Mouse (Mus musculus) thymus, postnatal 14 days (tissue): Measurements from ENCODE around the gene Strip2.

Source experiments
- DNase-seq: peaks from one replicate; pipeline ENCODE4 v3.0.0; 2021

Gene Strip2

DNA sequence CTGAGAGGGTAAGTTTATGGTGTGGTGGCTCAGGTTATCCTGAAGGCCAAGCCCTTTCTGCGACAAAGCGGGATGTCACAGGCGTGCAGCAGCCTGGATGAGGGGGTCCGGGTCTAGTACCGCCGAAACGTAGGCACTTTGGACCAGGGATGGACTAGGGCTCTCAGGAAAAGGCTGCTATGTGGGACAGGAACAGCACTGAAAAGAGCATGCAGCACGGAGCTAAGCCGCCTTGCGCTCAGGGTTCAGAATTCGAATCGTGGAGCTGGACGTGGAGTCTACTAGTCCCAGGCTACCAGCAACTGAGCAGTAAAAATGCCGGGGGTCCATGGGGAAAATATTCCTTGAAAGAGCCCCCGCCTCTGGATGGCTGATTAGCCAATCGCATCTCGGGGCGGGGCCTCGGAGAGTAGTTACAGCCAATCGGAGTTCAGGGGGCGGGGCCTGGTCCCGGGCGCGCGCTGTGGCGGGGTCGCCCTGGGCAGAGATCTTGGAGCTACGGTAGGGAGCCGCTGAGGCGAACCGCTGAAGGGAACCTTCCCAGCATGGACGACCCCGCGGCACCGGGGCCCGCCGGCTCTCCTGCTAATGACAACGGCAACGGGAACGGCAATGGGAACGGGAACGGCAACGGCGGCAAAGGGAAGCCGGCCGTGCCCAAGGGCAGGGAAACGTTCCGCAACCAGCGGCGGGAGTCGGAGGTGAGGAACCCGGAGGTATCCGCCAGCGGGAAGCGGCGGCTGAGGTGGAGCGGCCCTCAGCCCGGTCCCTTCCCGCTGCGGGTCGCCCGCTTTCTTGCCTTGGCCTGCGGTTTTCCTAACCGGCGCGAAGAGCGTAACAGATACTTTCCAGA lies at the start of gene Strip2:
Strip2 (plus strand) TSS at position 483 of the 853 bp plus-strand sequence.
- DNase-seq, result peak; percentile 95

DNA sequence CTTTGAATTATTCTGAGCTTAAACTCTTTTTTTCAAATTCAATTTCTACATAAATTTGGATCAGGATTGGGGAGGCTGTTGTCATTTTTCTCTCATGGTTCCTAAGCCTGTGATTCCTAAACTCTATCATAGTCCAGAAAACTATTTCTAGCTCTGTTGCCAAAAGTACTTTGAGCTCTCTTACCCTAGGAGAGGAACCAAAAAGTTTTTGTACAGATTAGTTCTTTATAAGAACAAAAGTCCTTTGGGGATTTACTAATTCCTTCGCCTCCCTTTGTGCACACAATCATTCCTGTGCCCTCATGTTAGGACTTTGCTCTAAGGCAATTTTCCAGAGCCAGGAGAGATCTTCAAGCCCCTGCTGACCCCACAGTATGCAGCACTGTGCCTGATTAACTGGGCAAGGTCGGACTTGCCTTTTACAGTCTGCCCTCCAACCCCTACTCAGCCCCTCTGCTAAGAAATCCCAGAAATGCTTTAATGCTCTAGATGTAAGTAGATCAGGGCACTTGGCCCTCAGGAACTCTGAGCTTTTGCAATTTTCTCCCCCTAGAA lies 48.4 kb upstream of the Strip2 start:
- no peak for DNase-seq

GRCm38 (mm10) chr6:29873654-29874053 lies 43.2 kb upstream of the Strip2 start:
- DNase-seq, result no peak

DNA sequence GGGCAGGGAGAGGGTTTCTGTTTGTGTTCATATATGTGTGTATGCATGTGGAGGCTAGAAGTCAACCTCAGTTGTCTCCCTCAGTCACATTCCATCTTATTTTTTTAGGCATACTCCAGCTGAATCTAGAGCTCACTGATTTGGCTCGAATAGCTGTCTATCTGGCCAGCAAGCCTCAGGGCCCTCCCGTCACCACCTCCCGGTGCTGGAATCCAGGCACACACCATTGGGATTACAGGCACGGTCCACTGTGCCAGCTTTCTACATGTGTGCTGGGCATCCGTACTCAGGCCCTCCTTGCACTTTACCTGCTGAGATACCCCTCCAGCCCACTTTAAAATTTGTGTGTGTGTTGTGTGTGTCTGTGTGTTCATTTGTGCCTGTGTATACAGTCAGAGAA lies 41.2 kb upstream of the Strip2 start:
- no peak for DNase-seq

DNA sequence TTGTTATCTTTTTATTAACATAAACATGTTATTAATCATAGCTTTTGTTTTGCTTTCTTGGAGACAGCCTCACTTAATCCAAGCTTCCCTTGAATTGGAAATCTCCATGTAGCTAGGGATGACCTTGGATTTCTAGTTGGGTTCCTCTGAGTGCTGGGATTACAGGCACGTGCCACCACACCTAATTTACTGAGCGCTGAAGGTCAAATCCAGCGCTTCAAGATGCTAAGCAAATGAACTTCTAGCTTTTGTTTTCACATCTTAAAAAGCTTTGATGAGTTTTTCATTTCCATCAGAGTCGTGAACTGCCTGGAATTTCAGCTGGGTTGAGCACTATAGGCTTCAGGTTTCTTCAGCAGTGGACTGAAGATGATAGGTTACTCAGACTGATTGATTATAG lies 40.0 kb upstream of the Strip2 start:
- DNase-seq, result no peak

- no peak for DNase-seq
Observed at GRCm38 (mm10) chr6:29879579-29879978, 37.2 kb upstream of the Strip2 start.

GRCm38 (mm10) chr6:29880796-29881195 lies 36.0 kb upstream of the Strip2 start:
- no peak for DNase-seq

- DNase-seq, result no peak
Observed at GRCm38 (mm10) chr6:29881936-29882335, 34.9 kb upstream of the Strip2 start.

DNA sequence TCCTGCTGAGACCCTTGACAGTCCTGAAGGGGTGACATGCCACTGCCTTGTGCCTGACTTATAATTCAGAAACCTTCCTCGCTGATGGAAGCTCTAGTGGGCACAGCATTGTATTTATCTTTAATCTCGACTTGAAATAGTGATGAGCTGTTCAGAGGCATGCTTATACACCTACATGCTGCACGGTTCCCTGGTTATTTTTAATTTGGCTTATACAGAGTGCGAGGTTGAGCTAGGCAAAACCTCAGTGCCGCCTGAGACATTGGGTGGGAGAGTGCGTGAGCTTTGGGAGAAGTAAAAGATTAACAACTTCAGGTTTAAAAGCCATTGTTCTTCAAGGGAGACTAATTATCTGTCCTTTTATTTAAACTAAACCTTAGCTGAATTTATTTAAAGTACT lies 33.9 kb upstream of the Strip2 start:
- DNase-seq, result no peak

DNA sequence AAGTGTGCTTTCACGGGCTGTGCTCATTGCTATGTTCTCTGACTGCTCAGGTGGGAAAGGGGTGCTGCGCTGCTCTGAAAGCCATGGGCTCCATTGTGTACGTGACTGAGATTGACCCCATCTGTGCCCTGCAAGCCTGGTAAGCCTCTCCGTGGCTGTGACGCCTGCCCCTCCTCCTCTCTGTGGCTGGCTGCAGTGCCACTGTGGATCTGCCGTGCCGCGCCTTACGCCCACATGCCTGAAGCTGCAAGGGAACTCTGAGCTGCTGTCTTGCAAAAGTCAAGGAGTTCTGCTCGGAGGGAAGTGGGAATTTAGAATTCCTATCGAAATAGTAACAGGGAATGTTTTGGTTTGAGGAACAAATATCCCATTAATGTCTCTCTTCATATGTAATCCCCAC lies 25.7 kb upstream of the Strip2 start:
- DNase-seq, result no peak

DNA sequence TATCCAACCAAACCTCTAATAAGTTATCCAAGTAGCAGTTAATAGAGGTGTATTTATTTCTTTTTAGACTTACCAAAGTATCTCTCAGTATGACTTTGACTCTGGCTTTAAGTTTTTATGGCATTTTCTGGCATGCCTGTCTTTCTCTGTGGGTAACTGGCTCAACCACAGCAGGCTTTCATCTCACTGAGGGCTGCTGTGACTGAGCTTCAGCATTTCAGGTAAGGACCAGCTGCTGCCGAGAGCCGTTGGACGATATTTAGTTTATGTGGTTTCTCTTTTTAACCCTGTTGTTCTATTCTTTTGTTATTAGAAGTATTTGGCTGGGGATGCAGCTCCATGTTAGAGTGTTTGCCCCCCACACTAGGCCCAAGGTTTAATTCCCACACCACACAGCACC lies 19.8 kb upstream of the Strip2 start:
- peak; percentile 55 for DNase-seq

DNA sequence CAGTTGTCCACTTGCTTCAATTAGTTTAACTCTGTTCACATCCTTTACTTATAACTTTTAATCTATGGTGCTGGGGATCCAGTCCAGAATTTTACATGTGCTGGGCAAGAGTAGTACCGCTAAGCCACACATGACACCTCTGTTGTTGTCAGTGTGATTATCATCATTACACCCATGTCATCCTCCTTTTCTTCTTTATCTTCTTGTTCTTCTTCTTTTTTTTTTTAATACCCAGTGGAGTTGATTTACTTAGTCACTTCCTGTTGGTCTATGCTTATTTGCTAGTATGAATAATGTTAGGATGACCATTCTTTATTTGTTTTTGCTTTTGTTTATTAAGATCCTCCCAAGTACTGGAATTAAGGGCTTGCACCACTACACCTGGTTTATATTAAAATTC lies 15.4 kb upstream of the Strip2 start:
- DNase-seq, result no peak

DNA sequence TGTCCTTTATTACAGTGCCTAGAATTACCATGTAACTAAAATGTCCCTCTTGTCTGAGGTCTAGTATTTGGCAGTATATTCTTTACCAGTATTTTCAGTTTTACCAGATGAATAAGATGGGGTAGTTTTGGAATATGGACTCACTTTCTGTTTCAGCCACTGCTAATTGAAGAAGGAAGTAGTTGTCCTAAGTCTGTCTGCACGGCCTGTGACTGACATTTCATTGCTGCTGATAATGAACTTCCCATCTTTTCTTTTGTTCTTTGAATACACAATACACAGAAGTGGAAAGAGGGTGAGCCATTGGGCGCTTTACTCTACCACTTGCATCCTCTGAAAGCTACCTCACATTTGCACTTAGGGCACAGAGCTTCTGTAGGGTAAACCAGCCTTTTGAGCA lies 14.6 kb upstream of the Strip2 start:
- no peak for DNase-seq

GRCm38 (mm10) chr6:29903343-29903914 lies 13.4 kb upstream of the Strip2 start:
- no peak for DNase-seq

- DNase-seq, result no peak
Observed at GRCm38 (mm10) chr6:29904281-29904680, 12.5 kb upstream of the Strip2 start.

GRCm38 (mm10) chr6:29910631-29911030 lies 6.2 kb upstream of the Strip2 start:
- no peak for DNase-seq

DNA sequence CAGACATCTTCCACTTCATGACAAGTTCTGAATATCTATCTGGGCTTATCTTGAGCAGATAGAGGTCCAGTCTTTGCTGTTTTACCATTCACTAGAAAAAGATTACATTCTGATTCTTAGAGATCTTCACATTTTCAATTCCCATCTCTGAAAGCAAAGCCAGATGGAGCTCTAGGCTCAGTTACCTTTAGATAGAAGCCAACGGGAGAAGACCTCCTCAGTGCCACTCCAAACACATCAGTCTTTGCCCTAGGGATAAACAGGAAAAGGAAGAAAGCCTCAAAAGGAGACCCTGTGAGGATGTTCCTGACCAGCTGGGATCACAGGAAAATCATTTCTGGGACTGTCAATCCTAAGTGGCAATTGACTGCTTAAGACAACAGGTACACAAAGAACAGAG lies 3.1 kb upstream of the Strip2 start:
- no peak for DNase-seq

GRCm38 (mm10) chr6:29914136-29914535 lies 2.7 kb upstream of the Strip2 start:
- DNase-seq, result no peak

DNA sequence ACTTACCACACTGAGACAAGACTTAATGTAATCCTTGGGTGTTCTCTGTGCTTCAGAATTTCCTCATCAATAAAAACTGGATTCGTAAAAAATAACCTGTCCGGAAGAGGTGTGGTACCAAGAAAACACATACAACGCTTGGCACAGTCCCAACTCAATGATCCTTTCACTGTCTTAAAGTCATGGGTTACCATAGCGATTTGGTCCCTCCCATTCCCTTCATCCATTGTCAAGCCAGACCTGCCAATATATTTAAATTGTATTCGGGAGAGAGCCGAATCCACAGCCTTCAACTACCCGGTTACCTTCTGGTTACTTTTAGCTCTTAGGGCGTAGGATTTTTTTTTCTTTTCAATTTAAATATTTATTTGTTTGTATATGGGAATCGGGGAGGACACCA lies 976 bp upstream of the Strip2 start:
- no peak for DNase-seq

DNA sequence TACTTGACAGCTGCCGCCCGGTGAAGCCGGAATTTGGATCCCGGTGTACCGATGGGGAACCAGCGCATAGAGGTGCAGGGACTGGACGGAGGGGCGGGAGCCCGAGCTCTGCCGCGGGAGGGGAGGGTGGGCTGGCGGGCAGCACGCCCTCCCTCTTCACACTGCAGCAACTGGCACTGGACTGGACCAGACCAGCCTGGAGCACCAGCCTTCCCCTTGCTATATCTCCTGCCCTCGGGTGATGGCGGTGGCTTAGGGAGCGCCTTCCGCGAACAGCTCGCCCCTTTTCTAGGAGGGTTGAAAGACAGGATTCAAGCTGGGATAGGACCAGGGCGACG lies 540 bp downstream of the Strip2 start:
- no peak for DNase-seq

DNA sequence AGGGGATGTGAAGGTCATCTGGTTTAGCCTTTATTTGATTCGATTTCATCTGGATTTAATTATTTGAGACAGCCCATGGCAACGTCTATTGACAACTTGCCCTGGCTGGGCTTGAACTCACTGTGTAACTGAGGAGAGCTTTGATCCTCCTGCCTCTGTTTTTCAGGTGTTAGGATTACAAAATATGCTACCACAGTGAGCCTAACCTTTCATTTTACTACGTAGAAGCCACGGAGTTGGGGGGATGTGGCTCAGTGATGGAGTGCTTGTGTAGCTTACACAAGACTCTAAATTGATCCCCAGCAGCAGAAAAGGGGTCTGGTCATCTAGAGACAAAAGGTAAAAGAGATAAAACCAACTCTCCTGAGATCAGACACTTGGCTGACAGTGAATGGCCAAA lies 1.1 kb downstream of the Strip2 start:
- no peak for DNase-seq

DNA sequence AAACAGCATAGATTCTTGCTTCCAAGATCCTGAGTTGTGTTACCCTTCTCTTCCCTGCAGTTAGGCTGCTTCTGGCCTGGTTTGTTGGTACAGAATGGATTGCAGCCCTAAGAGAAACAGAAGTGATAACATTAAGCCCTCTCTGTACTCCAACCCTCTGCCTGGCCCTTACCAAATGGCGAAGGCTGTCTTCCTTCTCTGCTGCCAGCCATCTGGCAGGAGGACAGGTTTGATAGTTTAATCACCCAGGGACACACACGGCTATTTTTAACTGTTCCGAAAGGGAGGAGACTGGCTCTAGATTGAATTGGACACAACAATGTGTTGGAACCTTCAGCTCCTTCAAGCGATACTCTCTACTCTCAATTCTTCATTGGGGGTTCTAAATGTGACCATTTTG lies 6.7 kb downstream of the Strip2 start:
- DNase-seq, result no peak

DNA sequence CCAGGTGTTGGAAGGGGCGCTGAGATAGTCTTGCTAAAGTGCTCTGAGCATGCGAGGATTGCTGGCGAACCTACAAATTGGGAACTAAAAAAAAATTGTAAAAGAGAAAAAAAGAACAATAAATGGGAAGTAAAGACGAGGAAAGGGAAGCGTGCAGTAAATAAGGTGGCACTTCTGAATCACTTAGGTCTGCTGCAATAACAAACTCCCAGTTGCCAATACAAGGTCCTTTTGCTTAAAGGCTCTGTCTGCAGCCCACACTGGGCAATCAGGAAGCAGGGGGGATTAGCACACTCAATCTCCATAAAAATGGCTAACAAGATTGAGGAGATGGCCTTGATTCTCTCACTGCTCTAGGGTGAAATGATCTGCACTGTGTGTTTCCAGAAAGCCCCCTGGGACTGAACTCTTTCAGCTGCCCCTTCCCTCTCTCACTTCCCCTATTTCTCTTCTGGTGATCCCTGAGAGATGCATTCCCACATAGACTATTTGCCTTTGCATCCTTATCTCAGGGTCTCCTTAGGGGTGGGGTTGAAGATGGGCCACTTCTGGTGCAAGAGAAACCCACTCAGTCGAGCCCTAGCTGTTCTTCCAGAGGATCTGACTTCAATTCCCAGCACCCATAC lies 8.9 kb downstream of the Strip2 start:
- no peak for DNase-seq

- no peak for DNase-seq
Observed at GRCm38 (mm10) chr6:29930087-29930486, 13.3 kb downstream of the Strip2 start.
